Mouse (Mus musculus) C2C12 (cell line): ENCODE results near the gene Cped1.

Experiments
- CEBPB ChIP-seq: IDR thresholded peaks from one replicate; pipeline ENCODE4 v1.6.1; 2011; ENCODE audit warnings: low read depth, mild to moderate bottlenecking, control low read depth, moderate library complexity
- CTCF ChIP-seq: IDR thresholded peaks from one replicate; pipeline ENCODE4 v1.5.1; 2011; ENCODE audit not compliant: control insufficient read depth, insufficient read depth, insufficient read length
- MAX ChIP-seq: IDR thresholded peaks from one replicate; pipeline ENCODE4 v1.6.1; 2011; ENCODE audit warnings: mild to moderate bottlenecking, control low read depth
- MYOD1 ChIP-seq: IDR thresholded peaks from one replicate; pipeline ENCODE4 v1.6.1; 2011; ENCODE audit warnings: low read depth; ENCODE audit not compliant: control insufficient read depth, insufficient read length
- USF1 ChIP-seq: IDR thresholded peaks from one replicate; pipeline ENCODE4 v1.6.1; 2011; ENCODE audit warnings: low read depth, mild to moderate bottlenecking, control low read depth, moderate library complexity

- TF ChIP-seq CTCF (no peak), CEBPB (no peak), MYOD1 (no peak), USF1 (no peak), MAX (no peak)
These were observed 228.9 kb downstream of the Cped1 start for GRCm38 (mm10) chr6:22214665-22215064.
